Mouse (Mus musculus): Measurements from ENCODE around the gene Ctnnbip1. TPM values are rescaled to one million over a fixed set of nuclear protein-coding genes. Genes with fewer than 3 reads are reported as not detected.

The Ctnnbip1 gene
- total RNA-seq, 2 experiments from 2014 or later: 32.2 to 34.4 TPM

DNA sequence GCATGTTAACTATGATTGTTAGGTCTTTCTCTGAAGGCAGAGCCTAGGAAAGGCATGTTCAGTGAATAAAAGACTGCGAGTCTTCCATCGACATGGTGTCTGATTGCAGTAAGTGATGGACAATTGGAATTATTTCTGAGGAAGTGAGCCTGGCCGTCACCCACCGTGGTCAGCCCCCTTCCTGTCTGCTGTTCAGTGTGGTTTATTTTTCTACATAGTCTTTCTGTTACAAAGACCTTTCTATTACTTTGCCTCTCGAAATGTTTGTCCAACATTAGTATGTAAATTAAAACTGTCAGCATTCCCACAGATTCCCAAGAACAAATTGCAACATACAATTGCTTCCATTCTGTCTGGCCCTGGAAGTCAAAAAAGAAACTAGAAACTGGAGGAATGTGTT, 18.2 kb upstream of the Ctnnbip1 start:
- DNase-seq (ENCODE audit: low spot score in 2 of 2): no peak
- TF ChIP-seq CTCF (conservative IDR thresholded peaks at IDR 0.05): no peak
- H3K4me3 ChIP-seq: no peak overlapping the region
- H3K27ac ChIP-seq: no peak overlapping the region

DNA sequence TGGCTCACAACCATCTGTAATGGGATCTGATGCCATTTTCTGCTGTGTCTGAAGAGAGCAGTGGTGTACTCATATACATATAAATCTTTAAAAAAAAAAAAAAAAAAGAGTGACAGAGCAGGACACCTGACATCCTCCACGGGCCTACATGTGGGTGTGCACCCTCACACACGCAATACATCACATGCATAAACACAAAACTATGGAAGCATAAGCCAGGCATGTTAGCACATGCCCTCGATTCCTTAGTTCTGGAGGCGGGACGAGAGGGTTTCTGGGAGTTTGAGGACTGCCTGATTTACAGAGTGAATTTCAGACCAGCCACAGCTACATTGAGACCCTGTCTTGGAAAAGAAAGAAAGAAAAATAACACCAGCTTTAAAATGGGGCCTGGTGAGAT, 13.7 kb upstream of the Ctnnbip1 start:
- H3K4me3 ChIP-seq: no peak overlapping the region
- TF ChIP-seq CTCF (conservative IDR thresholded peaks at IDR 0.05): no peak
- H3K27ac ChIP-seq: peak overlapping the region; percentile 75
- DNase-seq (ENCODE audit: low spot score in 2 of 2): no peak

DNA sequence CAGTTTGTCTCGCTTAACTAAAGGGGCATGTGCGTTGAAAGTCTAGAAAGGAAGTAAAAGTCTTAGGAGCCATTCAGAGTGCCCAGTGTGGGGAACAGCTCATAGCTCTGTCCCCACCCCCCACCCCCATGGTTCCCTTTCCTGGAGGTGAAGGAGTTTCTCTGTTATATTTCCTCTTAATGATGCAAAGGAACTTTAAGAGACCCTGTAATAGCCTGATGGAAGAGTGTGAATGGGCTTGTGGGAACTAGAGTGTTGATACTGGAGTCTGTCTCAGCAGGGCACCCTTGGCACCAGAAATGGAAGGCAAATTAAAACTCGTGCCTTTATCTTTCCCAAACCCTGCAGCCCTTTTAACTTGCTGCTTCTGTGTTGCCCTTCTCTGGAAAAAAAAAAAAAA, 13.2 kb upstream of the Ctnnbip1 start:
- Histone ChIP-seq H3K4me3 (no peak overlapping the region), H3K27ac (peak overlapping the region; percentile 75)
- no peak for DNase-seq (ENCODE audit: low spot score in 2 of 2)
- no peak for TF ChIP-seq CTCF (conservative IDR thresholded peaks at IDR 0.05)

DNA sequence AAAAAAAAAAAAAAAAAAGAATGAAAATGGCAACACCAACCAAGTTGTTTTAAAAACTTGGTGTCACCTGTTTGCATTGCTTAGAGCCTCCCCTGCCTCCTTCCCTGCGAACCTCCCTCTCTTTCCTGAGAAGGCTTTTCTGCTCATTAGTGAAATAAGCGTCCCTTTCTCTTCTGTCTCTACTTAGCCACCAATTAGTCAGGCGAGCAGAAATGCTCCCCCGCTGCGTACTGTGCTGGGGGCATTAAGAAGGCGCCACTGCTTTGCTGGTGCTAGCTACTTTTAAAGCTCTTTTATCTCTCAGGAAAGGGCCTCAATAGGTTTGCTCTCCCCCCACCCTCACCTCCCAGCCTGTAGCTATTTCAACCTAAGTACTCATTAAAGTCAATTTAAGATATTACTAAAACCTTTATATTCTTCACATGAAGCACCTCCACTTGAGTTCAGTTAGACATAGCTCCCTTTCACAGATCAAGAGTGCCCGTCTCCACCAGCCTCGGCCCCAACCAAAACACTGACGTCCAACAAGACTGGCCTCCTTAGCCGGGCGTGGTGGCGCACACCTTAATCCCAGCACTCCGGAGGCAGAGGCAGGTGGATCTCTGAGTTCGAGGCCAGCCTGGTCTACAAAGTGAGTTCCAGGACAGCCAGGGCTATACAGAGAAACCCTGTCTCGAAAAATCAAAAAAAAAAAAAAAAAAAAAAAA, 12.6 kb upstream of the Ctnnbip1 start:
- H3K4me3 ChIP-seq: no peak overlapping the region
- peak overlapping the region; percentile 75; the same call in 1 of the 2 replicates for H3K27ac ChIP-seq
- peak in 1 of 2 experiments; percentile 16 for DNase-seq (ENCODE audit: low spot score in 2 of 2)
- TF ChIP-seq CTCF (conservative IDR thresholded peaks at IDR 0.05): no peak

DNA sequence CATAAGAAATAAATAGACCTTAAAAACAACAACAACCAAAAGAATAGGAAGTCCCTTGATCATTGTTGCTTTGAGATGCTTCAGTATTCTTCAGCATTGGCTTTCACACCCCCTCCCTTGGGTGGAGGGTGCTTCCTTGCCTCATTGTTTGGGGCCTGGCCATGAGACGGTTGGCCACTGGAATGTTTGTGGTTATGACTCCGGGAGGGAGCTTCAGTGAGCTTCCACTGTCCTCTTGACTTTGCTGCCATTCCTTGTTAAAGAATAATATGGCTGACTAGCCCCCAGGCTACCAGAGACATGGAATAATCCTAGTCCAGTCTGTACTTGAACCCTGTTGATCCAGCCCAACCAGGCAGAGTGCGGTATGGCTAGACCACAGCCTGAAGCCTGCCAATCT, 11.1 kb upstream of the Ctnnbip1 start:
- DNase-seq (ENCODE audit: low spot score in 2 of 2): no peak
- no peak for TF ChIP-seq CTCF (conservative IDR thresholded peaks at IDR 0.05)
- Histone ChIP-seq H3K27ac (no peak overlapping the region), H3K4me3 (no peak overlapping the region)

DNA sequence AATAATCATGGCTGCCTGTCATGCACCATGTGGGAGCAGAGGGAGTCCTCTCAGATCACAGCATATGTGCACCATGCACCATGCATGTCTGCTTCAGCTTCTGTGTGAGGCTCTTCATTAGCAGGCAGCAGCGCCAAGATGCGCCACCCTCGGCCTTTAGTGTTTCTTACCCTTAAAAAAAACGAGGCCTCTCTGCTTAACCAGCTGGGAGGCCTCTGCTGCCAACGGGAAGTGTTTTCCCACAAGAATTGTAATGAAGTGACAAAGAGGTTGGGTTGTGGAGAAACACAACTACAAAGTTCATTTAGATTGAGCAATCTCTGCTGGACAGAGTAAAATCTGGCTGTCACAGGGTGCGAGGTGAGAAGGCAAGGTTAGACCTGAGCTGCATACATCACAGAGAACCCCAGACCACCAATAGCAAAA, 6.8 kb upstream of the Ctnnbip1 start:
- Histone ChIP-seq H3K4me3 (no peak overlapping the region), H3K27ac (peak overlapping the region; percentile 37)
- DNase-seq (ENCODE audit: low spot score in 2 of 2): peak in 1 of 2 experiments; percentile 19
- no peak for TF ChIP-seq CTCF (conservative IDR thresholded peaks at IDR 0.05)

DNA sequence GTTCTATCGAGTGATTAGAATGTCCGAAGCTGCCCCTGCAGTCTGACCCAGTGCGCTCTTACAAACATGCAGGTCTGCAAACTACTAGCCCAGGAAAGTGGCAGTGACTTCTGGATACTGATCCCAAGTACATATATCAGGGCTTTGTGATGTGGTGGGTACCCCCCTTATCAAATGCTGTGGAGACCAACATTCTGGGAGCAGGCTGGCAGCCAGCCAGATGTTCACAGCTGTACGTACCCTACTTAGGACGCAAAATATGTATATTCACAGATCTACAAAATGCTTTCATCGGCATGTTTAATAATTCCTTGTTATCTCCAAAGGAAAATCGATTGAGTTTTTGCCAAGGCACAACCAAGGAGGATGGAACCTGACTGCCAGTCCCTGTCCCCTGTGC, 6.0 kb upstream of the Ctnnbip1 start:
- Histone ChIP-seq H3K4me3 (no peak overlapping the region), H3K27ac (no peak overlapping the region)
- TF ChIP-seq CTCF (conservative IDR thresholded peaks at IDR 0.05): no peak
- no peak for DNase-seq (ENCODE audit: low spot score in 2 of 2)

DNA sequence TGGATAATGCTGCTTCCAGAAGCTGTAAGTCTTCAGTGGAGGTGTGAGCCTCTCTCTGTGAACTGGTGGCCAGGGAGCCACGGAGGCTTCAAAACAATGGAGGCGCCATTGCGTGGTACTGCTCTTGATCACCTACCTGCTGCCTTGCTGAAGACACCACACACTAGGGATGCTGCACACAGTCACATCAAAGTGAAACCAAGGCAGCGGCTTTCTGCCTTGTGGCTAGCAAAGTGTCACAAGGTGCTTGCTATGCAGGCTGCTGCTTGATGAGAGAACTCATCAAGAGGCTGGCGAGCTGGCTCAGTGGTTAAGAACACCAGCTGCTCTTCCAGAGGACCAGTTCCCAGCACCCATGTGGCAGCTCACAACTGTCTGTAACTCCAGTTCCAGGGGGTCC, 2.3 kb upstream of the Ctnnbip1 start:
- TF ChIP-seq CTCF (conservative IDR thresholded peaks at IDR 0.05): no peak
- Histone ChIP-seq H3K4me3 (no peak overlapping the region), H3K27ac (no peak overlapping the region)
- DNase-seq (ENCODE audit: low spot score in 2 of 2): no peak

DNA sequence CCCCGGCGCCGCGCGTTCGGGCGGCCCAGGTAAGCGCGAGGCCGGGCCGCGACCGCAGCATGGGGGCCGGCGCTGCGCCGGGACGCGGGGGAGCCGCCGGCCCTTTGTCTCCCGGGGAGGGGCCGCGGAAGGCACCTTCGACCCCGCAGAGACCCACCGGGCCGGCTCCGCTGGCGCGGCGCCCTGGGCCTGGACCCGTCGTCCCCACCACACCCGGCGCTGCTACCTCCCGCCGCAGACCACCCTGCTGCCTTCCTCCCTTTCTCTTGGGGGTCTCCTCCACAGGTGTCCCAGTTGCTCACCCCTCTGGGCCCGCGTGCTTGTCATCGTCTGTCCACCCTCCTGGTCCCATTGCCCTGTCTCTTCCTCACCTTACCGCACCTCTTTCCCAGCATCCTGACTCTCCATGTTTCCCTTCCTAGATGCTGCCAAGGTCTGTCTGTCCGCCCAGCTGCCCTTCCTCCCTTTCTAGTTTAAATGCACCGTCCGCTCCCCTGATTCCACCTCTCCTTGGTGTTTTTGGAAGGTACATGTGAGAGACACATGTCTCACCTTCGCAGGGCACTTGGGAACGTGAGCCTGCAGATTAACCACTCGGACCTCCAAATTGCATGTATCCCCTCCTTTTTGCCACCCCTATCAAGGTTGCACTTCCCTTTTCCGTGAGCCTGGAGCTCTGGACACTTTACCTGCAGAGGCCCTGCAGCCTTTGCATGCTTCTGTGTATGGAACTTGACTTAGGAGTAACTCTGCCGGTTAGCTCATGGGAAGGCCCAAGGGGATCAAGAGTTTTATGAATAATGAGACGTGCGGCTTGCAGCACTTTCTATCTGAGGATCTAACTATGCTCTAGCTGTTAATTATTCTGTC, 550 bp downstream of the Ctnnbip1 start:
- Histone ChIP-seq H3K27ac (peak overlapping the region; percentile 83), H3K4me3 (peak overlapping the region; percentile 77)
- no peak for DNase-seq (ENCODE audit: low spot score in 2 of 2)
- no peak for TF ChIP-seq CTCF (conservative IDR thresholded peaks at IDR 0.05)

DNA sequence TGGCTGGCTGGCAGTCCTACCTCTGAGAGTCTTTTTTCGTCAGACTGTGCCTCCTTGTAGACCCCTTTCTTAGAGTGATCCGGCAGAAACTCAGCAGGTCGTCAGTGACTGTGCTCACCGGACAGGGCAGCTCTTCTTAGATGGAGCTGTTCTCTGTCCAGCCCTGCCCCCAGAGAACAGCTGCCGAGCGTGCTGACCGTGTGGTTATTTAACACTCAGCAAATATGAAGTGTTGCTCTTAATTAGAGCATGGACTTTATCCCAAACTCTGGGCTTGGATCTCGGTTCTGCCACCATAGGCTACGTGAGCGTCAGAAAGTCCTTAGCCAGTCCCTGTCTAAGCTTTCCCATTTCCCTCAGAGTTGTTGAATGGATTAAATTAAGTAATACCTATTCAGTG, 3.2 kb downstream of the Ctnnbip1 start:
- TF ChIP-seq CTCF (conservative IDR thresholded peaks at IDR 0.05): no peak
- no peak overlapping the region for H3K27ac ChIP-seq
- DNase-seq (ENCODE audit: low spot score in 2 of 2): no peak
- no peak overlapping the region for H3K4me3 ChIP-seq

DNA sequence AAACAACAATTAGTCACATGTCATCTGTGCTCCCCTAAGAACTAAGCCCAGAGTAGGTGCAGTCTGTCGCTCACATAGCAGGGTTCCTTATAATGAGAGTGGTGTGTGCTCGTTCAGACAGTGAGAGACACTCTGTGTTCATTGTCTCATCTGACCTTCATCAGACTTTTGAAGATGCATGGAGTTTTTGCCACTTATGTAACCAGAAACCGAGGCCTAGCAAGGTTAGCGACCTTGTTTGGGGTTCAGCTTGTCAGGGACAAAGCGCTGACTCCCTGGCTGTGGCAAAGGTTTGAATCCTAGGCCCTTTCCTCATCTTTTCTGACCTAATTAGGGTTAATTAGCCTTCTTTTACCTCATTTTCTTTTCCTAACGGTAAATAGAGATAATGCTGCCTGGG, 5.9 kb downstream of the Ctnnbip1 start:
- DNase-seq (ENCODE audit: low spot score in 2 of 2): no peak
- no peak overlapping the region for H3K4me3 ChIP-seq
- no peak for TF ChIP-seq CTCF (conservative IDR thresholded peaks at IDR 0.05)
- no peak overlapping the region for H3K27ac ChIP-seq

DNA sequence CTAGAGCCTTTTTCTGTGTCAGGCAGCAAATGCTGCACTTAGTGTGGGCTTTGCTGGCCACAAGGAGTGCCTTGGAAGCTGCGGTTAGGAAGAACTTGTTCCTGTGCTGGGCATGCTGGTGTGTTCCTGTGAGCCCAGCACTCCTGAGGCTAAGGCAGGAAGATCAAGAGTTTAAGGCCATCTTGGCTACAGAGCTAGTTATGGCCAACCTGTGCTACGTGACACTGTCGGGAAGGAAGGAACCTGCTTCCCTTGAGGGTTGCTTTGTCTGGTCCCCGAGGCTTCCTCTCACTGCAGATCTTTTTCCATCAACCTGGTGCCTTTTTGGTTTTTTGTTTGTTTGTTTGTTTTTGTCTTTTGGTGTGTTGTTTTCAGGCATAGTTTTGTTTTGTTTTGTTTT, 7.1 kb downstream of the Ctnnbip1 start:
- no peak for TF ChIP-seq CTCF (conservative IDR thresholded peaks at IDR 0.05)
- Histone ChIP-seq H3K4me3 (no peak overlapping the region), H3K27ac (no peak overlapping the region)
- no peak for DNase-seq (ENCODE audit: low spot score in 2 of 2)

DNA sequence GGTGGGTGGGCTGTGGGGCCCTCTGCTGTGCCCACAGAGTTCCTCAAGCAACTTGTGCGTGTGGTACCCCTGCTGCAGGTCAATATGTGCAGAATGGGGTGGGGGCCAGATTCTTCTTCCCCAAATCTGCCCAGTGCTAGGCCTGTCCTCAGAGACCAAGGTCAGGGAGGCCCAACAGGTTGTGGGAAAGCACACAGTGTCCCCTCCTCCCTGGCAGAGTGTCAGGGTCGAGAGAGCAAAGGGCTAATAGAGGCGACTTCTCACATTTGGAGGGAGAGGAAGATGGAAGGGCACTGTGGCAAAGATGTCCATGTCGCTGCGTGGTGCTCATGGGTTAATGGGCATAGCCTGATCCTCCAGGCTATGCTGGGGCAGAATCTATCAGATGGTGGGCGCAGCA, 7.8 kb downstream of the Ctnnbip1 start:
- peak overlapping the region; percentile 21; the same call in 1 of the 2 replicates for H3K27ac ChIP-seq
- DNase-seq (ENCODE audit: low spot score in 2 of 2): no peak
- no peak for TF ChIP-seq CTCF (conservative IDR thresholded peaks at IDR 0.05)
- no peak overlapping the region for H3K4me3 ChIP-seq
